Mouse (Mus musculus): Measurements from ENCODE around the gene Mettl9. TPM values are rescaled to one million over a fixed set of nuclear protein-coding genes. Genes with fewer than 3 reads are reported as not detected.

Gene Mettl9
- polyA plus RNA-seq (2016; fragmentation: Nextera tagmentation; extraction: Ambion mirVana): 211 and 228 TPM in 2 replicates

DNA sequence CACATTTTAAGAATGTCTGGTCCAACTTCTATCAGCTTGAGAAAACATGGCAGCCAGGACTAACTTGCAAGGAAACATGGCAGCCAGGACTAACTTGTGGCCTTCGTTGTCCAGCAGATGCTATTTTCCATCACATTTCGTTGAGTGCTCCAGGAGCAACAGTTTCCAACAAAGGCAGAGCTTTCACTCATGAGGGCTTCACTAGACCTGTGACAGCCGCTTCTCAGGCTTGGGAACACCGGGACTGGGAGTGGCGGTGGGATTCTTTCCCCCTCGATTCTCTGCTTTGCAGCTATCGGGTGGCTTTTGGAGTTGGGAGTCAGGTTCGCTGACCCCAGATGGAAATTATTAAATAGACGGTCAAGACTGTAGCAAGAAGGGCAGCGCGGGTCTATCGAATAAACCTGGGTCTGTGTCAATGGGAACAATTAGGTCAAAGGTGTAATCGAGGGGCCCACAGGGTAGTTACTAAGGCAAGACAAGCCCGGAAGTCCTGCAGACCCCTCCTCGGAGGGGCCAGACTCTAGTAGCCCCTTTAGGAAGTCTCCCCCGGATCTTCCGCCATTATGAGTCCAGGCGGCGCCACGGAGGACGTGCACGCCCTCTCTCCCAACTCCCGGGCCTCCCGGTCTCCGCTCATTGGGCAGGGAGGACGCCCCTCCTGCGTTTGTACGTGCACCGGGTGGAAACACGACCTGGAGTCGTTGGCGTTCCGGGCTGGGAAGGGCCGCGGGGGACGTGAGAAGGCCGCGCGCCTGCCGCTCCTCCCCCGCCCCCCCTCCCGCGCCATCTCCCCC lies at the start of gene Mettl9:
Gene Mettl9, plus strand, starts transcription at position 590 of the 797 bp plus-strand sequence.
- H3K27me3 ChIP-seq: 0 out of 2 replicates have a peak, but pooled peaks cover 3% of the 10 kb centered on the region
- 2% methylated on average over 38 of the region's 43 CpGs for WGBS
- peak within 1 kb of the TSS; percentile 87 for H3K4me3 ChIP-seq
- H3K36me3 ChIP-seq: no peaks in the 10 kb centered on the region
- peak; percentile 97 for ATAC-seq (ENCODE audit: insufficient number of reproducible peaks, insufficient read depth, low FRiP score, low TSS enrichment)
- no peaks in the 10 kb centered on the region for H3K9me3 ChIP-seq
- H3K4me1 ChIP-seq: peaks cover 16% of the 10 kb centered on the region
- H3K27ac ChIP-seq: peak within 1 kb of the TSS; percentile 99
- peak within 1 kb of the TSS; percentile 99 for H3K9ac ChIP-seq
- peak within 1 kb of the TSS; percentile 74 for H3K4me2 ChIP-seq (replicated peaks)

DNA sequence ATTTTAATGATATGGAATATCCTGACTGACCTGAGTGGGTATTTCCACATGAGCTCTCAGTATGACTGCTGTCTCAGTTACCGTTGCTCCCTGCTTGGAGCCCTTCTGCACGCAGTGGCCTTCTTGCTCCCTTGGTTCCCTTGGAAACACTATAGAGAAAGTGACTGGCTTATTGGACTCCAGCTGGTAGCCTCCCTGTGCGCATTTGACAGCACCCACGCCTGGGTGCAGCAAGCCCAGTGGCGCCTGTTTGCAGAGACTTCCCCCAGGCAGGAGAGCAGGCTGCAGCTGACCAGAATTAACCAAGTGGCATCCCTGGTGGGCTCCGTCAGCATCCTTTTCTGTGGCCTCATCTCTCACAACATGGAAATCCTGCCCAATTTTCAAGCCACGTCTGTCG lies 43.1 kb upstream of the Mettl9 start:
- 75% methylated on average over 8 of the region's 8 CpGs for WGBS

DNA sequence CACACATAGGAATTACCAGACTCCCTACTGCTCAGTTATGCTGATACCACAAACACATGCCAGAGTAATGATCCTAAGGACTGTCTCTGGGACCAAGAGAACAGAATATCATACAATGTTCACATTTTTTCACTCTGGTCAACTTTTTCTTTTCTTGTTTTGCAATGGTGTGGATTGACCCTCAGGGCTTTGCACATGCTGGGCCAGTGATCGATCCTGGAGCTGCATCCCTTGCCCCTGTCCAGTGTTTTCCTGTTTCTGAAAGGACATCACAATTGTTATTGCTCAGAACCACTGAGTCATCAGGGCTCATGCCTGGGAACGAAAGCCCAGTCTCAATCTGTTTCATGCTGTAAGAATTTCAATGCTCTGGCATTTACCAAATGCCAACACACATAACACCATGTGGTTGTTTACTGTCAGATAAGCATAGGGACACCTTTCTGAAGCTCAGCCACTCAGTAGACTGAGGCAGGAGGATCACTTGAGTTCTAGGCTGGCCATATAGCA lies 35.2 kb upstream of the Mettl9 start:
- Histone ChIP-seq H3K9ac (no peak overlapping the region), H3K27ac (no peak overlapping the region), H3K4me3 (no peak overlapping the region), H3K9me3 (no peaks in the 10 kb centered on the region), H3K4me2 (replicated peaks) (no peak overlapping the region), H3K27me3 (no peaks in the 10 kb centered on the region), H3K36me3 (no peaks in the 10 kb centered on the region), H3K4me1 (no peaks in the 10 kb centered on the region)
- 69% methylated on average over 2 of the region's 2 CpGs for WGBS
- ATAC-seq (ENCODE audit: insufficient number of reproducible peaks, insufficient read depth, low FRiP score, low TSS enrichment): no peak

More for the DNA sequence above, 43.1 kb upstream of the Mettl9 start:
- H3K27ac ChIP-seq: no peak overlapping the region
- ATAC-seq (ENCODE audit: insufficient number of reproducible peaks, insufficient read depth, low FRiP score, low TSS enrichment): no peak
- H3K36me3 ChIP-seq: no peaks in the 10 kb centered on the region
- no peak overlapping the region for H3K4me3 ChIP-seq
- no peaks in the 10 kb centered on the region for H3K4me1 ChIP-seq
- no peaks in the 10 kb centered on the region for H3K27me3 ChIP-seq
- no peak overlapping the region for H3K9ac ChIP-seq
- H3K4me2 ChIP-seq (replicated peaks): no peak overlapping the region
- H3K9me3 ChIP-seq: no peaks in the 10 kb centered on the region

DNA sequence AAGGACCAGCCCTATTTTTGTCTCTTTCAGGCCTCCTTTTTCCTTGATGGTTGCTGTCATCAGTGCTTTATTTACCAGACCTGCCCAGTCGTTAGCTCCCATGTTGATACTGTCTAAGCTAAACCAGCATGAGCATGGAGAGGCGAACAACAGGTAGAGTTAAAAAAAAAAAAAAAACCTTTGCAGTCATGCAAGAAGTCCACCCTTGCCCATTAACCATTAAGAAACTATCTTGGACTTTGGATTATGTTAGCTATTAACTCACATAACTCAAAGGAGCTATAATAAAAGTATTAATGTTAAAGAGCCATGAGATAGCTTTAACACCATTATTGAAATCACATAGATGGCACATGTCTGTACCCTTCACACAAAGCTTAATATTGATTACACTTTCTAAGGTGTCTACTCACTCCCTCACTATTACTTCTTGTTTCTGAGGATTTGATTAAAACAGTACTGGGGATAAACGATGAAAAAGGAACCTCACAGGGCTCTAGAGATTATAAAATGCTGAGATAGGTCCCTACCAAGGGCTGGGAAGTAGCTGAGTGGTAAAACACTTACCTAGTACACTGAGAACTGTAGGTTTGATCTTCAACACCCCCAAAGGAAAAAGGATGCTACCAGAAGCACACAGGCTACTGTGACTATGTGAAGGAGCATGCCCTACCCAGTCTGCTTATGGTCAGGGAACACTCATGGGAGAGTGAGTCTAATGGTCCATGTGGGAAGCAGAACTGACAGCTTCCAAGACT lies 34.0 kb upstream of the Mettl9 start:
- Histone ChIP-seq H3K4me3 (no peak overlapping the region), H3K4me1 (no peaks in the 10 kb centered on the region), H3K4me2 (replicated peaks) (no peak overlapping the region), H3K9me3 (no peaks in the 10 kb centered on the region), H3K36me3 (no peaks in the 10 kb centered on the region), H3K9ac (no peak overlapping the region), H3K27me3 (no peaks in the 10 kb centered on the region), H3K27ac (no peak overlapping the region)
- WGBS: 67% methylated on average over 3 of the region's 3 CpGs
- no peak for ATAC-seq (ENCODE audit: insufficient number of reproducible peaks, insufficient read depth, low FRiP score, low TSS enrichment)

DNA sequence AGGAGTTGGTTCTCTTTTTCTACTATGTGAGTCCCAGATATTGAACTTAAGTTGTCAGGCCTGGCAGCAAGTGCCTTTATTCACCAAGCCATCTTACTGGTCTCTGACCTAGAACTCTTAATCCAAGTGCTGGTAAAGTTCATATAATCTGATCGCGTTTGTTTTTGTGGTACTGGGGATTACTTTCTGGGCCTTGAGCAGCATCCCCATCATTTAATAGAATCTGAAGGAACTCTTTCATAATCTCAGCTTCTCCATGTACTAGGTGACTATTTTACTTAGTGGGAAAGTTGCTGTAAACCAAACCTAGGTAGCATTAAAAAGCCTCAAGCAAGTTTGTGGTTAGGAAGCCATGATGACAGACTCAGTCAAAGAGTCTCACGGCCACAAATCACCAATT lies 32.4 kb upstream of the Mettl9 start:
- Histone ChIP-seq H3K4me3 (no peak overlapping the region), H3K27ac (no peak overlapping the region), H3K9ac (no peak overlapping the region), H3K4me1 (no peaks in the 10 kb centered on the region), H3K27me3 (no peaks in the 10 kb centered on the region), H3K4me2 (replicated peaks) (no peak overlapping the region), H3K9me3 (no peaks in the 10 kb centered on the region), H3K36me3 (no peaks in the 10 kb centered on the region)
- 89% methylated on average over 3 of the region's 3 CpGs for whole genome bisulfite sequencing
- no peak for ATAC-seq (ENCODE audit: insufficient number of reproducible peaks, insufficient read depth, low FRiP score, low TSS enrichment)

DNA sequence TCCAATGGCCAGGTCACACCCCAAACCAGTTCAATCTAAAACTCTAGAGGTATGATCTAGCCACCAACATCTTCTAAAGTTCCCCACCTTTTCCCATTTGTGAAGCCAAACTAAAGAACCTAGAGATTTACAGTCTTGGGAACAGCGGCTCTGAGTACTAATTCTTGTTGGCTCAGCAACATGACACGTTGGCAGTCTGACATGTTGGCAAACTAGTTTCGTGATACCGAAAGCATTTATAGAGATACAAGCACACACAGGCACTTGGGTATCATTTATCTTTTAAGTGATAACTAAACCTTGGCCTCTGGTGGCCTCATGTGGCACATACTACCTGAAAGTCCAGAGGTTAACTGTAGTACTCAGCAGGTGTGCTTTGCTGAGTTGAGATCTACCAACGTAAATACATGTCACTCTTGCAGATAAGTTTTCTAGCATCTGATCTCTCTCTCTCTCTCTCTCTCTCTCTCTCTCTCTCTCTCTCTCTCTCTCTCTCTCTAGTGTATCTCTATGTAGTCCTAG lies 31.8 kb upstream of the Mettl9 start:
- no peaks in the 10 kb centered on the region for H3K27me3 ChIP-seq
- H3K36me3 ChIP-seq: no peaks in the 10 kb centered on the region
- WGBS: 89% methylated on average over 5 of the region's 5 CpGs
- H3K4me1 ChIP-seq: no peaks in the 10 kb centered on the region
- H3K4me3 ChIP-seq: no peak overlapping the region
- no peak overlapping the region for H3K4me2 ChIP-seq (replicated peaks)
- no peak for ATAC-seq (ENCODE audit: insufficient number of reproducible peaks, insufficient read depth, low FRiP score, low TSS enrichment)
- no peak overlapping the region for H3K27ac ChIP-seq
- H3K9ac ChIP-seq: no peak overlapping the region
- H3K9me3 ChIP-seq: no peaks in the 10 kb centered on the region

DNA sequence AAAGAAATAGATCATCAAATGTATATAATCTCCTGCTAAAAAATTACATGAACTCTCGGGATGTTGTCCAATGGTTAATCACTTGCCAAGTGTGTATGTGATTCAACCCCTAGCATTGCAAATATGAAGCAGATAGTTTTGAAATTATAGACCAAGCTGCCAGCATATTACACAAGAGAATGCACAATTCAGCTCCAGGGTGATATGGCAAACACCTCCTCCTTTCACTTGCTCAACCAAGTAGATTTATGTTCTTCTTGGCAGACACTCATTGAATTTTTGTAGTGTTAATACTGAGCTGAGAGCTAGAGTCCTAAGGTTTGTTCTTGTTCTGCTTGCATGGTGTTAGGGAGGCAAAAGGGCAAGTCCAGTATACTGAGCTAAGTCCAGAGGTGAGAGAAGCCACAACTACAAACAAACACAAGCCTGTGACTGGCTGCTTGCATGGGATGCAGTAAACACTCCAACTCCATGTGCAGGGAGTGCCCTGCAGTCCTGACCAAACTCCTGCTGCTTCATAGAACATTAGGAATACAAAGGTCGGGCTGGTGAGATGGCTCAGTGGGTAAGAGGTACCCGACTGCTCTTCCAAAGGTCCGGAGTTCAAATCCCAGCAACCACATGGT lies 30.3 kb upstream of the Mettl9 start:
- H3K4me3 ChIP-seq: no peak overlapping the region
- no peaks in the 10 kb centered on the region for H3K9me3 ChIP-seq
- no peaks in the 10 kb centered on the region for H3K36me3 ChIP-seq
- H3K4me1 ChIP-seq: no peaks in the 10 kb centered on the region
- ATAC-seq (ENCODE audit: insufficient number of reproducible peaks, insufficient read depth, low FRiP score, low TSS enrichment): no peak
- H3K9ac ChIP-seq: no peak overlapping the region
- no peaks in the 10 kb centered on the region for H3K27me3 ChIP-seq
- no peak overlapping the region for H3K27ac ChIP-seq
- no peak overlapping the region for H3K4me2 ChIP-seq (replicated peaks)
- WGBS: 76% methylated on average over 4 of the region's 4 CpGs

DNA sequence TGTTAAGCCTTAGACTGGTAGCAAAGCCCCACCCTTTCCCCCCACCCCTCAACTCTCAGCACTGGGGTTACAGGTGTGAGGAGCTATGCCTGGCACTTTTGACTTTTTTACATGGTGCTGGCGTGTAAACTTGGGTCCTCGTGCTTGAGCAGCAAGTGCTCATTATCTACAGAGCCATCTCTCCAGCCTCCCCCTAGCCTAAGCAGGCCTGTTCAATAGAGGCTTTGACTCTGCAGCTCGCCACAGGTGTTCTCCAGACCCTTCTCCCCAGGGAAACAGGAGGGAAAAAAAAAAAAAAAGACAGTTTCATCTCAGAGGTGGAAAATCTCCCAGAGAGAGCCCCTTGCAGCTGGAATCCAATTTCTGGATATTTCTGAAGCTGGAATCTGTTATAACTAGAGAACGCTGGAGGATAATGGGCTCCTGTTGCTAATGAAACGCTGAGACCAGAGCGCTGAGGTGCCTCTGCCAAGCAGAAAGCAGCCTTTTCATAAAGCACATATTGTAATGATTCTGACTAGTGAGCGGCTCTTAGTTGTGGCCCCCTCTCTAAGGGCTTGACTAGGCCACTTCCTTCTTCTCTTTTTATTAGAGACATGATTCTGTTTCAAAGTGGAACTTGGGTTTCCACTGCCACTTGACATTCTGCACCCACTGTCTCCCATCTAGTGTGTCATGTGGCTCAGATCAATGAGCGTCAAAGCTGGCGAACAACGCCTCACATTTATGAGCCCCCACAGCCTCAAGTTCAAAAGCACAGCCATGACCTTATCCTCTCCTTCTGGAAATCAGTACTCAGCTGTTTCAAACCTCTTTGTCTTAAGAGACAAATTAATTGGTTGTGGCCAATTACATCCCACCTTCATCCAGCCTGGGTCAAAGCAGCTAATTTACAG lies 22.2 kb upstream of the Mettl9 start:
- Histone ChIP-seq H3K4me2 (replicated peaks) (no peak overlapping the region; the same call in 1 of the 2 replicates), H3K27me3 (no peaks in the 10 kb centered on the region), H3K27ac (peak overlapping the region; percentile 84), H3K4me1 (peaks cover 11% of the 10 kb centered on the region), H3K9me3 (no peaks in the 10 kb centered on the region), H3K4me3 (no peak overlapping the region), H3K9ac (no peak overlapping the region), H3K36me3 (no peaks in the 10 kb centered on the region)
- peak; percentile 41; the same call in 1 of the 2 replicates for ATAC-seq (ENCODE audit: insufficient number of reproducible peaks, insufficient read depth, low FRiP score, low TSS enrichment)
- WGBS: 24% methylated on average over 10 of the region's 10 CpGs

DNA sequence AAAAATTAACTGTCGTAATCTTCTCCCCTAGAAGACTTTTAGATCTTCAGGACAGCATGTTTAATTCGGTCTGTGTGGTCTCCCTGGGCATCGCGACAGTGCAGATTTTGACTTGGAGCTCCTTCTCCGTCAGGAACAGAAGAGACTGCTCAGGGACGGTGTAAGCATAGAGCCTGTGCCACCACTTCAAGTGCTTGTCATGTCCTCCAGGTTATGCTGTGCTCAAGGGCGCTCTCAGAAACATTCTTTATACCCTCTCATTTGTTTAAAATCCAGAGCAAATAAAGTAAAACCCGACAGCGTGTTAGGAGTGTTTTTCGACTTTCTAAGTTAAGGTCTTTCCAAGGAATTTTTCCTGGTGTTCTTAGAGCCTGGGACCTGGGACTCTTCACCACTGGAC lies 19.8 kb upstream of the Mettl9 start:
- no peak for ATAC-seq (ENCODE audit: insufficient number of reproducible peaks, insufficient read depth, low FRiP score, low TSS enrichment)
- Histone ChIP-seq H3K9ac (no peak overlapping the region), H3K9me3 (no peaks in the 10 kb centered on the region), H3K27me3 (no peaks in the 10 kb centered on the region), H3K4me3 (no peak overlapping the region), H3K27ac (no peak overlapping the region), H3K36me3 (no peaks in the 10 kb centered on the region), H3K4me2 (replicated peaks) (no peak overlapping the region), H3K4me1 (peaks cover 11% of the 10 kb centered on the region)
- WGBS: 90% methylated on average over 10 of the region's 10 CpGs

DNA sequence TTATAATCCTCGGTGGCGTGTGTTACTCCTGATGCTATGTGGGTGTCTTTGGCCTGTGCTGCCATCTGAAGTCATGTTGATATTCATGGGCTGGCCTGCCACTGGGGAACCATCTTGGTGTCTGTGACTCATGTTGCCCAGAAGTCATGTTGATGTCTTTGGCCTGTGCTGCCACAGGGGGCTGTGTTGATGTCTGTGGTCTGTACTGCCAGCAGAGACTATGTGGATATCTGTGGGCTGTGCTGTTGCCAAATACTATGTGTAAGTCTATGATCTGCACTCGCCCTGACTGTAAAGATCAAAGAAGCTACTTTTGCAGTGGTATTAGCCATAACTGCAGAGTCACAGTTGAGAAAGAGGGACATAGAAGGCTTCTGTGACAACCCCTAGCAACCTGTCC lies 15.5 kb upstream of the Mettl9 start:
- Histone ChIP-seq H3K4me2 (replicated peaks) (no peak overlapping the region), H3K4me3 (no peak overlapping the region), H3K4me1 (no peaks in the 10 kb centered on the region), H3K9me3 (no peaks in the 10 kb centered on the region), H3K27ac (no peak overlapping the region), H3K36me3 (no peaks in the 10 kb centered on the region), H3K27me3 (no peaks in the 10 kb centered on the region), H3K9ac (no peak overlapping the region)
- WGBS: 82% methylated on average over 3 of the region's 3 CpGs
- ATAC-seq (ENCODE audit: insufficient number of reproducible peaks, insufficient read depth, low FRiP score, low TSS enrichment): no peak

DNA sequence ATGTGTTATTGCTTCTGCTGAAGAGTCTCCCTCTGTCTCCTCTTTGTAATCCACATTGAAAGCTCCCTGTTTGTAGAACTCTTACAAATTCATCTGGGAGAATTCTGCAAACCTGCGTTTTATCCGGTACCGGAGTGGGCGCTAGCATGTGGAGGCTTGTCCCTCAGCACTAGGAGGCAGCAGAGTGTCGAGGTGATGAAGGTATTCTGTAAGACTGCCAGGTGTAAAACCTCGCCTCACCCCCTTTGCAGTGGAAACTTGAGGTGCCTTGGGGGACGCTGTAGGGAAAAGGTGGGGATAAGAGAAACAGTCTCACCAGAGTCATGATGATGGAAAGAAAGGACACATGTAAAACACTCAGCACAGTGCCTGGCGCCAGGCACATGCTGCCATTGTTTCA lies 14.0 kb upstream of the Mettl9 start:
- Histone ChIP-seq H3K27ac (no peak overlapping the region), H3K27me3 (no peaks in the 10 kb centered on the region), H3K4me1 (no peaks in the 10 kb centered on the region), H3K9me3 (no peaks in the 10 kb centered on the region), H3K4me2 (replicated peaks) (no peak overlapping the region), H3K36me3 (no peaks in the 10 kb centered on the region), H3K4me3 (no peak overlapping the region), H3K9ac (no peak overlapping the region)
- WGBS: 36% methylated on average over 8 of the region's 8 CpGs
- ATAC-seq (ENCODE audit: insufficient number of reproducible peaks, insufficient read depth, low FRiP score, low TSS enrichment): no peak
